Mouse (Mus musculus) spleen, postnatal 36 days (tissue): Measurements from ENCODE around the gene Etfa.

Experiments
- DNase-seq, 2 experiments: peaks; one replicate each; pipeline ENCODE4 v3.0.0; 2022; ENCODE audit warnings: low spot score in 2 of 2, mixed read lengths in 1 of 2

Etfa gene

GRCm38 (mm10) chr9:55512027-55512543 is at the start of gene Etfa:
Etfa (minus strand) TSS chr9:55512243.
- peak; percentile 96 to 98 for DNase-seq

GRCm38 (mm10) chr9:55560960-55561359 is 48.9 kb upstream of the Etfa start:
- DNase-seq, result no peak

GRCm38 (mm10) chr9:55554986-55555385 is 42.9 kb upstream of the Etfa start:
- no peak for DNase-seq

GRCm38 (mm10) chr9:55549302-55549890 is 37.4 kb upstream of the Etfa start:
- no peak for DNase-seq

GRCm38 (mm10) chr9:55548871-55549270 is 36.8 kb upstream of the Etfa start:
- DNase-seq, result no peak

GRCm38 (mm10) chr9:55546176-55547010 is 34.4 kb upstream of the Etfa start:
- DNase-seq, result peak; percentile 26 to 35

- DNase-seq, result no peak
These were observed 33.6 kb upstream of the Etfa start for GRCm38 (mm10) chr9:55545556-55546175.

GRCm38 (mm10) chr9:55544861-55545555 is 33.0 kb upstream of the Etfa start:
- DNase-seq, result no peak

- no peak for DNase-seq
These were observed 31.8 kb upstream of the Etfa start for GRCm38 (mm10) chr9:55543703-55544401.

GRCm38 (mm10) chr9:55543336-55543702 is 31.3 kb upstream of the Etfa start:
- no peak for DNase-seq

- DNase-seq, result no peak
These were observed 30.6 kb upstream of the Etfa start for GRCm38 (mm10) chr9:55542366-55543325.

GRCm38 (mm10) chr9:55541681-55542365 is 29.8 kb upstream of the Etfa start:
- no peak for DNase-seq

- peak; percentile 14 to 29 for DNase-seq
These were observed 28.8 kb upstream of the Etfa start for GRCm38 (mm10) chr9:55540888-55541287.

- no peak for DNase-seq
These were observed 28.3 kb upstream of the Etfa start for GRCm38 (mm10) chr9:55540391-55540770.

GRCm38 (mm10) chr9:55539661-55540390 is 27.8 kb upstream of the Etfa start:
- no peak for DNase-seq

GRCm38 (mm10) chr9:55539006-55539405 is 27.0 kb upstream of the Etfa start:
- no peak for DNase-seq

GRCm38 (mm10) chr9:55538377-55538776 is 26.3 kb upstream of the Etfa start, which contains the start of gene Isl2:
Isl2 (plus strand) TSS chr9:55538672.
- no peak for DNase-seq

GRCm38 (mm10) chr9:55535907-55536306 is 23.9 kb upstream of the Etfa start:
- DNase-seq, result peak in 1 of 2 experiments; percentile 25

GRCm38 (mm10) chr9:55525716-55526115 is 13.7 kb upstream of the Etfa start:
- no peak for DNase-seq
